Mouse (Mus musculus) embryonic fibroblast, embryonic 13.5 days (primary cell): ENCODE measurements around the gene Fam151a.

ENCODE experiments used
- CTCF ChIP-seq: IDR thresholded peaks from 2 replicates; pipeline ENCODE4 v1.5.1; 2011; ENCODE audit warnings: mild to moderate bottlenecking, control low read depth, low read length, moderate library complexity, borderline replicate concordance; ENCODE audit not compliant: insufficient read depth
- POLR2A ChIP-seq: IDR thresholded peaks from 2 replicates; pipeline ENCODE4 v1.6.1; 2011; ENCODE audit warnings: low read depth, mild to moderate bottlenecking, control low read depth, low read length, moderate library complexity

DNA sequence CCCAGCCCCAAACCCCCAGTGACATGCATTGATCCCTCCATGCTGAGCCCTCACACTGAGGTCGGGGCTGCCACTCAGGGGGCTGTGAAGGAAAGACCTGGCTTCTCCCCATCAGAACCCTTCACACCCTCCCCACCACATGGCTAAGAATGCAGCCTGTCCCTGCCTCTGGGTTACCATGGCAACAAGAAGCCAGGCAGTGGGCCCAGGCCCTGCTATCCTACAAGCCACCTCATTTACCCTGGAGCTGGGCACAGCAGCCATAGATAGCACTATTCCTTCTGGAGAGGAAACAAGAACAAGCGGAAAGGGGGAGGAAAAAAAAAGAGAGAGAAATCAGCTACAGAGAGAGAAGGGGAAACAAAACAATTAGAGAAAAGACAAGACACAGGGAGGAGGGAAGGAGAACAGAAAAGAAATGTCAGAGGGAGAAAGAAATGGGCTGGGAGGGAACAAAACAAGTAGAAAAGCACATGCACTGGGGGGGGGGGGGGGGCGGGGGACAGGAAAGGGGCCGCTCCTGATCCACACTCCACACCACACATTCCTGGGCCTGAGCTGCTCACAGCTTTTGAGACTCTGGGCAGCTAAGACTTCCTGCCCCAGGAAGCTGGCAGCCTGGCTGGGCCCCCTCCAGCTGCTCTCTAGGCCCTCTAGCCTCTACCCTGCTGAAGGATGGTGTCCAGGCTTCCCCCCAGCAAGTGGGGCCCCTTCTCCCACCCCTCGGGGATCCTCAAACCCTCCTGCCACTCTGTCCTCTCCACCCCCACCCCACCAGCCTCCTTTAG is 52.3 kb downstream of the Fam151a start:
- no peak for TF ChIP-seq CTCF
- no peak for TF ChIP-seq POLR2A
